Mouse (Mus musculus) right cerebral cortex, adult 18-20 months (tissue): ENCODE measurements around the gene Hectd4.
"Not testable (repeated sequence)": the region's sequence is repeated elsewhere in the genome, so short reads cannot be mapped to it uniquely, and the experiment has no call there.

Experiments
- DNase-seq: peaks from one replicate; pipeline ENCODE4 v3.0.0; 2022; ENCODE audit warnings: mixed read lengths

Hectd4 gene

DNA sequence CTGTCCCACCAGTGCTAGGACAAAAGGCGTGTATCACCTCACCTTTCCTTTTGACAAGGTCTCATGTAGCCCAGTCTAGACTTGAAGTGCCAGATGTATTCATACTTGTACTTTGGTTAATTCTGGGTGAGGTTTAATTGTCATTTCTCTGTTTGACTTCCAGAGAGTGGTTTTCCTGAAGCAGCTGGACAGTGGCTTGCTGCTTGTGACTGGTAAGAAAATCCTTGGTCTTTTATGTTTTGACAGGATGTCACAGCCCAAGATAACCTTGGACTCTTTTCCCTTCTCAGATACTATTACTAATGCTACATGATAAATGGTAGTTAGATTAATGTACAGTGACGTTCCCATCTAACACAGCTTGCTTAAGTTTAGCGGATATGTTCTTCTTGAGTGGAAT is 13.0 kb upstream of the Hectd4 start:
- no peak for DNase-seq

DNA sequence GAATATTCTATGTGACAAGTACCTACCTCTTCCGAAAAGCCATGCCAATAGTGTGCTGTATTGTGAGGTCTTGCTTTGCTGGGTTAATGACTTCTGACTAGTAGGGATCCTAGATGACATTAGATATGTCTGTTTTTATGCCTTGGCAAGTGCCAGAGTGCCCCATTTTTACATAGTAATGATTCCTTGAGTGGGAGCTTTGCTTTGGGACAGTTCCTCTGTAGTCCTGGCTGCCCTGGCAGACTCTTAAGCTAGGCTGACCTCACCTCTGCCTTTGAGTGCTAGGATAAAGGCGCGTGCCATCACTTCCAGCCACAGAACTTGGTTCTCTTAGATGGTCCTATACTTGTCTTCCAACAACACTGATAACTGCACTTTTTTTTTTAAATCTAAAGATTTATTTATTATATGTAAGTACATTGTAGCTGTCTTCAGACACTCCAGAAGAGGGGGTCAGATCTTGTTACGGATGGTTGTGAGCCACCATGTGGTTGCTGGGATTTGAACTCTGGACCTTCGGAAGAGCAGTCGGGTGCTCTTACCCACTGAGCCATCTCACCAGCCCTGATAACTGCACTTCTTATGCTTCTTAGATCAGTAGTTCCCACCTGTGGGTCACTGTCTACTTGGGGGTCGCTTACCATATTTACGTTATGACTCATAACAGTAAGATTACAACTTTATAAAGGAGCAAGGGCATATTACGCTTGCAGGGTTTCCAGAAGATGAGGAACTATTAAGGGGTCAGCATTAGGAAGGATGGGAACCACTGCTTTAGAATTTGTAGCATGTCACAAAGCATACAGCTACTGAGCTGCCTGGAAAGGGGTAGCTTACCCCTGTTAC is 10.0 kb upstream of the Hectd4 start:
- DNase-seq = no peak

DNA sequence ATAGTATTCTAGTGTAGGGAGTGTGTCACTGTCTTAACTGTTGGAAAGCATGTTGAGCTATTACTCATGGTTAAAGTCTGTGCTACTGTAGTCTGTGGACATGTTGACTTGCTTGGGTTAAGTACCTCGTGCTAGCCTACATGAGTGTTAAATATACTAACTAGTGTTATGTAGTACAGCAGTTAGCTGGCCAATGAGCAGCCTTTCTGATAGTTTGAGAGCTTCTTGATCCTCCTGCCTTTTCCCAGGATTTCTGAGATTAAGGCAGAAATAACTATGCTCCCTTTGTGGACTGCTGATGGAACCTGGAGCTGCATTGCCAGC is 9.5 kb upstream of the Hectd4 start:
- no peak for DNase-seq

DNA sequence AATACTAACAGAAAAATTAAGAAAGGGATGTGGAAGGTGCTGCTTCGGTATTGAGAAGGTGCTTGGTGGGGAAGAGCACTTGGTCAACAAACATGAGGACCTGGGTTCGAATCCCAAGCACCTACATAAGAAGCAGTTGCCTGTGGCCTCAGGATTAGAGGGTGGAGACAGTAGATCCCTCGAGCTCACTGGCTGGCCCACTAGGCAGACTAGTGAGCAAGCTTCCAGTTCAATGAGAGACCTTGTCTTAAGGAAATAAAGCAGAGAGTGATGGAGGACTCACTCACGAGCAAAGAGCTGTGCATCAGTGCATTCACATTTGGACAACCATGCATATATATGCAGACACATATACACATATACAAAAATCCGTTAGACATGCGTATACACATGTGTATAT is 7.9 kb upstream of the Hectd4 start:
- DNase-seq = no peak

DNA sequence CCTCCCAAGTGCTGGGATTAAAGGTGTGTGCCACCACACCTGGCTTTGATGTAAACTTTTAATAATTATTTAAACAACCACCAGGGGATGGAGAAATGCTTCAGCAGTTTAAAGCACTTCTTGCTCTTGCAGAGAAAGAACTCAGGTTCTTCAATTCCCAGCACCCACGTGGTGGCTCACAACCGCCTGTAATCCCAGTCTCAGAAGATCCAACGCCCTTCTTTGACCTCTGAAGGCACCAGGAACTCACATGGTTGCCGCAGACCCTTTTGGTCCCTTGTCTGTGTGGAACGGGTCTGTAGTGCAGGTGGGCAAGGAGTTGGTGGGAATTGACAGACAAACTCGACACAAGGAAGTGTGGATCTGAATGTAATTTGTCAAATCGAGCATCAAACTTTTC is 5.3 kb upstream of the Hectd4 start:
- DNase-seq = no peak

DNA sequence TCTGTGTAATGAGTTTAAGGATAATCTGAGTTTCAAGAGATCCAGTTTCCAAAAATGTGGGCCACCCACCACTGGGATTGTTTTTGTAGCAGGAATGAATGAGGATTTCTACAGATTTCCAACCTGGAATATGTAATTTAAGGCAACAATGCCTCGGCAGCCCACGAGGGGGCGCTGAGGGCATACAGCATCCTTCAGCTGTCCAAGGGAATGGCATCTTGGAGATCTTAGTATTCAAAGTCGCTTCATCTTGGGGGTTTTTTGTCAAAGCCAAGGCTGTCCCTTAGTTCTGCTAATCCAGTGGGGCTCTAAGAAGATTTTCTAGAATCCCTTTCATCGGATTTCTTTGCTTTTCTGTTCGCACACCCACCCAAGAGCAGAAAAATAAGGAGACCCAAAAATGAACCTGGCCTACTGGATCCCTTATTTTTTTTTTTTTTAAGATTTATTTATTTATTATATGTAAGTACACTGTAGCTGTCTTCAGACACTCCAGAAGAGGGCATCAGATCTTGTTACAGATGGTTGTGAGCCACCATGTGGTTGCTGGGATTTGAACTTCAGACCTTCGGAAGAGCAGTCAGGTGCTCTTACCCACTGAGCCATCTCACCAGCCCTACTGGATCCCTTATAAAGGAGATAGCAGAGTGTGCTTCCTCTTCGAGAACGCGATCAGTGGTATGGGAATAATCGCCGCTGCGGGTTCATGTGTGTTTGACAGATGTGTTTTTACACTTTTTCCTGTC is 4.5 kb upstream of the Hectd4 start:
- peak; percentile 75 for DNase-seq

DNA sequence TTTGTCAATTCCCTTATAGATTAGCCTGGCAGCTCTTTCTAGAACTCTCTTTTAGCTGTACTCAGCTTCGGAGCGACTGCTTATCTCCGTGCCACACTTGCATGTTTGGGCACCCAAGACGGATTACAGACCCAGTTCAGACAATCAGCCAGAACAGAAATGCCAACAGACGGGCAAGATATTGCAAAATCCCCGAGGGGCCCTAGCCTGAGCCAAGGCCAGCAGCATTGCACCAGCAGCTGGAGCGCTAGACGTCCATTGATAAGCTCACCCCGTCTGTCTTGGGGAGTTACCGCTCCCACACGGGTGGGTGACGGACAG is 3.9 kb upstream of the Hectd4 start:
- DNase-seq = no peak

DNA sequence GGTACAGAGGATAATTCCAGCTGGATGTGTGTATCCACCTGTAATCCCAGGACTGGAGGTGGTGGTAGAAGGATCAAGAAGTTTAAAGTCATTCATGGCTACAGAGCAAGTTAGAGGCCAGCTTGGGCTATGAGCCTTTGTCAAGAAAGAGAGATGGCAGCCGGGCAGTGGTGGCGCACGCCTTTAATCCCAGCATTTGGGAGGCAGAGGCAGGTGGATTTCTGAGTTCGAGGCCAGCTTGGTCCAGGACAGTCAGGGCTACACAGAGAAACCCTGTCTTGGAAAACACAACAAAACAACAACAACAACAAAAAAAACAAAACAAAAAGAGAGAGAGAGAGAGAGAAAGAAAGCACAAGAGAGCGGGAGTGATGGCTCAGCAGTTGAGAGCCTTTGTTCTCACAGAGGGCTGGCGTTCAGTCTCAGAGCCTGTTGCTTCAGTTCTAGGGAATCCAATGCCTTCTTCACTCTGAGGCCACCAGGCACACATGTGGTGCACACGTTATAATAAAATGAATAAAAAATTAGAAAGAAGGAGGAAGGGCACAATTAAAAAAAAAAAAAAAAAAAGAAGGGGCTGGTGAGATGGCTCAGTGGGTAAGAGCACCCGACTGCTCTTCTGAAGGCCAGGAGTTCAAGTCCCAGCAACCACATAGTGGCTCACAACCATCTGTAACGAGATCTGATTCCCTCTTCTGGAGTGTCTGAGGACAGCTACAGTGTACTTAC is 3.3 kb upstream of the Hectd4 start:
- not testable (repeated sequence) for DNase-seq

DNA sequence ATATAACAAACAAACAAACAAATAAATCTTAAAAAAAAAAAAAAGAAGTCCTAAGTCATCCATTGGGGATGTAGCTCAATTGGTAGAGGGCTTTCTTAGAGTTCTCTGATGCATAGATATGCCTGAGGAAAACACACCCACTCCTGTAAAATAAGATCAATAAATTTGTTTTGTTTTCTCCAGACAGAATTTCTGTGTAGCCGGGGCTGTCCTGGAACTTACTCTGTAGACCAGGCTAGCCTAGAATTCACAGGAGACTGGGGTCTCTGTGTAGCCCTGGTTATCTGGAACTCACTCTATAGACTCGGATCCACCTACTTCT is 2.7 kb upstream of the Hectd4 start:
- DNase-seq = no peak

DNA sequence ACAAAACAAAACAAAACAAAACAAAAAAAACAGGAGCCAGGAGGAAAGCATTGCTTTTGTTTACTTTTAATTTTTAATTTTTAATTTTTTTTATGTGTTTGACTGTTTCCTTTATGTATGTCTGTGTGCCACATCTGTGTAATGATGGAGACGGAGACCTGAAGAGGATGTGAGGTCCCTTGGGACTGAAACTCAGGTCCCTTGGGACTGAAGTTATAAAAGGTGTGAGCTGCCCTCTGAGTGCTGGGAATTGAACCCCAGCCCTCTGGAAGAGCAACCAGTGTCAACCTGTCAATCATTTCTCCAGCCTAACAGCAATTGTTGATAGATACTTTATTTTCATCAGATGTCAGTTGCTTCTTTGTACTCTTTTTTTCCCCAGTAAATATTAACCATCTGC is 829 bp upstream of the Hectd4 start:
- no peak for DNase-seq

DNA sequence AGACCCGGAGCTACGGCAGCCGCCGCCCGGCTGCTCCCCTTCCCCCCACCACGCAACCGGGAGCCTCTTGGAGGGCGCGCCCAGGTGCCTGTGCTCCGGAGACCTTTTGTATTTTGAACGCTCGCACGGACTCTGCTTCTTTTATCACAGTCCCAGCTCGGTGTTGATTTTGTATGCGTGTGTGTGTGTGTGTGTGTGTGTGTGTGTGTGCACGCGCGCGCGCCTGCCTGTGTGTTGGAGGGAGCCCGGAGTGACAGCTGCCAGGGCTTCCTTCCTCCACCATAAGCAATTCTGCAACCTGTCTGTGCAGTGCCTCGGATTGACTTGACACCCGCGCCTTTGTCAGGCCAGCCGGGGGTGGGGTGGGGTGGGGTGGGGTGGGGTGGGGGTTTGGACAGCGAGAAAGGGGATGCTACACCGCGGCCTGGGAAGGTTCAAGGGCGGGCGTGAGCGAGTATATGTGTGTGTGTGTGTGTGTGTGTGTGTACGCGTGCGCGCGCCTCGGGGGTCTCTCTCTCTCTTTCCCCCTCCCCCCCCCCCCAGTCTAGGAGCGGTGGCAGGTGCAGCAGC is 798 bp downstream of the Hectd4 start:
- DNase-seq = peak; percentile 28

DNA sequence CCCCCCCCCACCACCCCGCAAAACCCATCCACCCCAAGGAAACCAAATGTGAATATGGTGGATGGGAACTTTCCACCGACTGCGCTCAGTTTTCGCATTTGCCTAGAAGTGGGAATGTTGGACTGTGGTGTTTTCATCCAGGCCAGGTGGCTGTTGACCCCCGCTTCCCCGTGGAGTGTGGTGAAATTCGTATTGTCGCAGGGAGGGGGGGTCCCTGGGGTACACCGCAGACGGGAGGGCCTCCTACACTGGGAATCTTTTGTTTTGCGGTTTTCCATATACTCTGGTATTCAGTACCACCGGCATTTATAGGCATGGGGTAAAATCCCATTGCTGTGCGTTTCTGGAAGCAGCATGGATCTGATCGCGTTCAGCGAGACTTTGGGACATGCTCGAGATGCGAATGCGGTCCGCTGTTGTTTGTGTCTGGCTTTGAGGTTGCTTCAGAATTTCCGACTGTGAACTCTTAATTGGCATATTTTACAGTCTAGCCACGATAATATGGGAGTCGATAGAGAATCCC is 1.4 kb downstream of the Hectd4 start:
- no peak for DNase-seq

DNA sequence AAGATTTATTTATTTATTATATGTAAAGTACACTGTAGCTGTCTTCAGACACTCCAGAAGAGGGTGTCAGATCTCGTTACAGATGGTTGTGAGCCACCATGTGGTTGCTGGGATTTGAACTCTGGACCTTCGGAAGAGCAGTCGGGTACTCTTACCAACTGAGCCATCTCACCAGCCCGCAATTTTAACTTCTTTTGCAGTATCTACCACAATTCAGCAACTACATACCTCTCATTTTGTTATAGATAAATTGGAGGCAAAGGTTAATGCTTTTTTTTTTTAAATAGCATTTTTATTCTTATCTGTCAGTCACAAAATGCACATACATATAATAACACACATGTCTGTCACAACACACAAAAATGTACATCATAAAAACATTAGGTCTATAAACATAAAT is 4.0 kb downstream of the Hectd4 start:
- not testable (repeated sequence) for DNase-seq

DNA sequence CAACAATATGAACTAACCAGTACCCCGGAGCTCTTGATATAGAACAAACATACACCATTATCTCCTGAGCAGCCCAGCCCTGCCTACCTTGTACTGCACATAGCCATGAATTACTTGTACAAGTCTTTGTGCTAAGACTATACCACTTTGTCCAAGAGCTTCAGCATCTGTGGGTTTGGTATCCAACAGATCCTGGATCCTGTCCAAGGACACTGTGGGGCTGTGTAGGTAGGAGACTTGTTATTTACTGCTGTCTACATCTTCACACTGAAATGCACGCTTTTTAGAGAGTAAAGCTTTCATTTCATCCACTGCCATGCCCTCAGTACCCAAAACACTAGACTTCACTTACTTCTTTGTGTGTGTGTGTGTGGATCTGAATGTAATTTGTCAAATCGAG is 4.8 kb downstream of the Hectd4 start:
- peak; percentile 48 for DNase-seq

DNA sequence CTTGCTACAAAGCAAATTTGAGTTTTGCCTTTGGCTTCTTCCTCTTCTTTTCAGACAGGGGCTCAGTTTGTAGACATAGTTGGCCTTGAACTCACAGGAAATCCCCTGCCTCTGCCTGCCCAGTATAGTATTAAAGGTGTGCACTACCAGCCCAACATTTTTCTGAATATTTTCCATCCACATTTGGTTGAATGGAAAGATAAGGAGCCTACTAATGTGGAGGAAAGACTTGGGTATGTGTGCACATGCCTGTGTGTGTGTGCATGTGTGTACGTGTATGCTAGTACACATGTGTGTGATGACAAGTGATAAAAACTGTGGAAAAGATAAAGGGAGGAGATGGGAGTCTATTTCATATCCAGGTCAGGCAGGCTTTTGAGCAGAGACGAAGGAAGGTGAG is 5.8 kb downstream of the Hectd4 start:
- no peak for DNase-seq

DNA sequence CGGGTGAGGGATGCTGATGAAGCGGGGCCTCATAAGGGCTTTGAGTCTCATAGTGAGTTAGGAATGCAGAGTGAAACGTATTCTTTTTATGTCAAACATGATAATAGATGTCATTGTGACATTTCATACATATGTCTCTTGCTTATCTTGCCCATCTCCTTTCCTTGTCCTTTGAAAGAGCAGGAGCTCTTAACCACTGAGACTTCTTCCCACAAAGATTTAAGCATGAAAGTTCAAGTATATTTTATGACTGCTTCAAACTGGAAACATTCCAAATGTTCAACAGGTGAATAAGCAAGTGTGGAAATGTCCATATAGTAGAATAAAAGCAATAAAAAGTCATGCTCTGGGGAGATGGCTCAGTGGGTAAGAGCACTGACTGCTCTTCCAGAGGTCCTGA is 6.4 kb downstream of the Hectd4 start:
- no peak for DNase-seq

DNA sequence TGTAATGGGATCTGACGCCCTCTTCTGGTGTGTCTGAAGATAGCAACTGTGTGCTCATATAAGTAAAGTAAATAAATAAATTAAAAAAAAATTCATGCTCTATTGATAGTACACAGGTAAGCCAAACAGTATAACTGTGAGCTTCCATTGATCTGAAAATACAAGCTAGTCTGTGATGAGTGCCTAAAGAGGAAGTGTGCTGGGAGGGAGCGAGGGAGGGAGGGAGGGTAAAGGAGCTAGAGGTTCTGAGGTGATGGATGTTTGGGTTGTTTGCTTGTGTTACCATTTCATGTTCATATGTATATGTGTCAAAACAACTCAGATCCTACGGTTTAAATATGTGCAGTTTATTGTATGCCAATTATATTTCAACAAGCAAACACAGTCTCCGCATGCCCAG is 6.8 kb downstream of the Hectd4 start:
- no peak for DNase-seq

DNA sequence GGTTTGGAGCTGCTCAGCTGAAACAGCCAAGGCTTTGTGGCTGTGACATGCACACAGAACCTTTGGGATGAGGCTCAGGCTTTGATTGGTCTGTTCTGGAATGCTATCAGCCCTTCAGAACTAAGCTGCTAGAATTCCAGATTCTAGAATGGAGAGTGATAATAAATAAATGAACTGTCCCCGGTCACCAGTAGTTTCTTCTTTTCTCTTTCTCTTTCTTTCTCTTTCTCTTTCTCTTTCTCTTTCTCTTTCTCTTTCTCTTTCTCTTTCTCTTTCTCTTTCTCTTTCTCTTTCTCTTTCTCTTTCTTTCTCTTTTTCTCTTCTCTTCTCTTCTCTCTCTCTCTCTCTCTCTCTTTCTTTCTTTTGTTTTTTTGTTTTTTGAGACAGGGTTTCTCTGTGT is 7.3 kb downstream of the Hectd4 start:
- not testable (repeated sequence) for DNase-seq

DNA sequence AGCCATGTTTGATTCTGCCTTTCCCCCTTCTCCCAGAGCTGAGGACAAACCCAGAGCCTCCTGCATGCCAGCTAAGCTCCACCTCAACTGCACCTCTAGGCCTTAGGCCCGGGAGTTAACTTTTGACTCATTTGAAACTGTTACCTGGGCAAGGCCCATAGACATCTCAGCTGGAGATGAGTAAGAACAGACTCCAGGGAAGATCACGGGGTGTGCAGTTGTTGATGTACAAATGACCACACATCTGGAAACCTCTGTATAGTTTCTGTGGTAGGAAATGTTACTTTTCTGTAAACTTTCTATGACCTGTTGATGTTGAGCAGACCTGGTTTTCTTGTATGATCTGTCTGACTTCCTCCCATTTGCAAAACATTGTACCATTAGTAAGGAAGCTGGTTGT is 9.2 kb downstream of the Hectd4 start:
- no peak for DNase-seq

DNA sequence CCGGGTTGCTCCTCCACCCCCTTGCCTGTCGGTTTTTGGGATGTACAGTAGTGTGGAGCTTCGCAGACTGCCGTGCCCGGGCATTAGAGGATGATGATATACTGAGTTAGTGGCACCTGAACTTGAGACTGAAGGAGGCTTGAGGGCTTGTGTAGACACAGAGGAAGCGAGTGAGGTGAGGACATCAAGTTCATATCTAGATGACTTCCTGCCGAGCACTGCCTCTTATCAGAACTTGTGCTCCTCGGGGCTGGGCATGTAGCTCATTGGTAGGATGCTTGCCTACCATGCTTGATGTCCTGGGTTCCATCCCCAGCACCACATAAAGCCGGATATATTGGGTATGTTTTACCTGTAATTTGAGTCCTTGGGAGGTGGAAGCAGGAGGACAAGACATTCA is 10.8 kb downstream of the Hectd4 start:
- DNase-seq = no peak

DNA sequence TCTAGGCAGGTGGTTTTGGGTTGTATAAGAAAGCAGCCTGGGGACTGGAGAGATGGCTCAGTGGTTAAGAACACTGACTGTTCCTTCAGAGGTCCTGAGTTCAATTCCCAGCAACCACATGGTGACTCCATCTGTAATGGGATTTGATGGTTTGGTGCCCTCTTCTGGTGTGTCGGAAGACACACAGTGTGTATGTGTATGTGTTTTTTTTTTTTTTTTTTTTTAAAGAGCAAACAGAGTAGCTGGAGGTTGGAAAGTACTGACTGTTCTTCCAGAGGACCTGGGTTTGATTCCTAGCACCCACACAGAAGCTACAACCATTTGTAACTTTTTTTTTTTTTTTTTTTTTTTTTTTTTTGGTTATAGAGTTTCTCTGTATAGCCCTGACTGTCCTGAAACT is 12.8 kb downstream of the Hectd4 start:
- DNase-seq = no peak

DNA sequence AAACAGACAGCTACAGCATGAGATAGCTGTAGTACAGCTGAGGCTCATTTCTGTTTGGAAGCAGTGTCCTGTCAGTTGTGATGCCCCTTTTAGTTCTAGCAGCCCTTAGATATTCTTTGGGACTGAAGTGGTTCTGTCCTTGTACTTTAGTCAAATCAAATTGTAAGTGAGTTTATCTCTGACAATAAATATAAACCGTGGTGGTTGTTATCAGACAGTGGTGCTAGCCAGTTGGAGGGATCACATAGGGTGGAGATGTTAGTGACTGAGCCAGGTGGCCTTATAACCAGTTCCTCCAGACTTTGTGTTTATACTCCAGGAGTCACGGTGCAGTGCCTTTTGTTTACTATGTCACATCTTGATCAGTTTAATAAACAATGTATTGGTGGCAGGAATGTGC is 13.7 kb downstream of the Hectd4 start:
- DNase-seq = no peak

DNA sequence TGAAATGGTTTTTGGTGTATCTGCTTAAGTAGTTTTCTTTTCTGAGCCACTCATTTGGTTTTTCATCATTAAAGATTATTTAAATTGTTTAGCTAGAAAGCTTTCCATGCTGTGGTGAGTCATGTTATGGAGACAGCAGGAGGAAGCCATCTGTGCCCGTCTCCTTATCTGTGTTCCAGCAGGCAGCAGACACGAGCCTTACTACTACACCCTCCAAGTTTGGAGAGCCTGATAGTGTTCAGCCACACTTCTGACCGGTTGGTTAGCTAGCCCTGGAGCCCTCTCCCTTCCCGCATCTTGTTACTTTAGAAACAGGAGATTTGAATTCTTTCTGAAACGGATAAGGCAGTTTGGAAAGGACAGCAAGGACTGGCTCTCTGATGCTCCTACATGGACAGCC is 16.2 kb downstream of the Hectd4 start:
- peak; percentile 70 for DNase-seq

DNA sequence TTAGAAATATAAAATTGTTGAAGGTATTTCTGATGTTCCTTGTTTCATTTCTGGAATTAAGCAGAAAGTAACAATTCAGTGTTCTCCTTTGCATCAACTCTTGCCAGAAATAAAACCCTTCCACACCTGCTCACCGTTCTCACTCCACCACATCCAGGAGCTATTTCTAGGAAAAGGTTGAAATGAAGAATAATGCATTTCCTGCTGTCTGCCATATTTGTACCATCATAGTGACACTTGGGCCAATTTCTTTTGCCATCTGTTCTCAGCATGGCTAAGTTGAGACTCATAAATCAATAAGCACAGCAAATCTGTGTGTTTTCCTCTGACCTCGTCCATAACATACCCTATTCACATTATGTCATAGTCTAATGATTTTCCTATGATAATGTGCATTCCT is 18.2 kb downstream of the Hectd4 start:
- DNase-seq = no peak
